Mouse (Mus musculus) heart, postnatal 14 days (tissue): ENCODE results near the gene Bid. TPM values are rescaled to one million over a fixed set of nuclear protein-coding genes. Genes with fewer than 3 reads are reported as not detected.
"Not testable (repeated sequence)": the region's sequence is repeated elsewhere in the genome, so short reads cannot be mapped to it uniquely, and the experiment has no call there.

Experiments
- DNase-seq, 2 experiments: peaks; one replicate each; pipeline ENCODE4 v3.0.0; 2021 to 2022
- intact Hi-C: fragments of 180-260 bp; cut with DNase I; formaldehyde crosslinking; loops from one replicate; pipeline ENCODE4 v1.15.1; 2025
- total RNA-seq, 2 experiments: library from RNA; stranded (reverse); gene quantifications; 2 replicates each; pipeline ENCODE4 v1.2.3; 2021

The Bid gene
- total RNA-seq, 2 experiments from 2014 or later: 1.6 to 2.1 TPM

GRCm38 (mm10) chr6:120850720-120851119 lies 65.9 kb downstream of the Bid start:
- DNase-seq, intact Hi-C loops: not testable (repeated sequence)

Other genes starting within 250 kb of the Bid start
- under 1 TPM; 0.15 to 0.38 TPM for gene Slc25a18, start 143.3 kb downstream of the Bid start, total RNA-seq
- 100 to 1,000 TPM; 148 to 151 TPM for gene Atp6v1e1, start 94.1 kb downstream of the Bid start, total RNA-seq
- 10 to 100 TPM; 73.9 to 77.4 TPM for gene Bcl2l13, start 80.6 kb downstream of the Bid start, total RNA-seq
- gene Mical3, start 214.1 kb upstream of the Bid start, total RNA-seq: 100 to 1,000 TPM; 114 to 124 TPM